In the genomic region with DNA sequence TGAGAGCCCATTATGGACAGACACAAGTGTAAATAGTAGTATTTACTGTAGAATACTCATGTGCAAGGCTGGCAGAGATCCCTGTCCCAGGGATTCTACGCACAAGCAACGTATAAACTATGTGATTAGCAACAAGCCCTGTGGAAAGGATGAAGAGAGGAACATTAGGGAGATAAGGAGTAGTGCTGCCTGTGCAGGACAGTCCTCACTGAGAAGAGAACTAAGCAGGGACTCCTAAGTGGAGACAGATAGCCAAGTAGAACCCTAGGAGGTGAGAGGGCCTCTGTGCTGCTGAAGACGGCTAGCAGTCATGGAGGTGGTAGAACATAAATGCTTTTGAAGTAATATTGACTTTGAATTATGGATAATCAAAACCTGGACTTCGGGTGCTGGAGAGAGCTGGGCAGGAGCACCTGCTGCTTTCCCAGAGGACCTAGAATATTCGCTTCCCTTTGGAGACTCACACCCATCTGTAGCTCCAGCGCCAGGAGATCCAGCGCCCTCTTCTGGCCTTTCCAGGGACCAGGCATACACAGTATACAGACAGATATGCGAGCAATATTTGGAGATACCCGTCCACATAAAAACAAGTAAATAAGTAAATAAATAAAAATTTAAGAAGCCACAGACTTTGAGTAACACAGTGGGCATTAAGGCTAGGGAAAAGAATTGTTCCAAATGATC, we compare ENCODE assay signal across 12 mouse cellular contexts. TPM values are rescaled to one million over a fixed set of nuclear protein-coding genes. Genes with fewer than 3 reads are reported as not detected.
DNase-seq lines count a peak whose midpoint lies in the region; ATAC-seq and TF ChIP-seq lines count a peak whose summit lies in the region.
"Had no signal": no experiment of that assay in that cellular context is flagged by ENCODE, and none has a peak within 500 bp of the region (broad histone marks: within the 10 kb centered on the region; RNA-seq: fewer than 3 reads in every experiment).

No protein-coding gene starts in this region.

- H3K79me2 ChIP-seq in liver, adult 2 months (ENCODE audit: control insufficient read depth, insufficient read depth, low read length), result no peaks in the 10 kb centered on the region; the same call in 1 of the 2 replicates

- no peak overlapping the region for H3K9ac ChIP-seq in forebrain, postnatal 0 days
- no peak overlapping the region for H3K9ac ChIP-seq in forebrain, embryonic 14.5 days (ENCODE audit: low read length)
- no peak overlapping the region for H3K9ac ChIP-seq in liver, adult 2 months (ENCODE audit: low read depth, low read length)
- no peak overlapping the region for H3K9ac ChIP-seq in liver, embryonic 11.5 days (ENCODE audit: low read depth, low read length)
- no peak overlapping the region for H3K9ac ChIP-seq in ES-E14 (ENCODE audit: insufficient read depth, low read depth, low read length, poor library complexity, severe bottlenecking)
- no peak overlapping the region for H3K9ac ChIP-seq in liver, postnatal 0 days (replicated peaks)
- no peak overlapping the region for H3K9ac ChIP-seq in forebrain, embryonic 12.5 days
- H3K9ac ChIP-seq: heart, embryonic 13.5 days; liver, embryonic 13.5 days had no signal

- H3K4me2 ChIP-seq in forebrain, postnatal 0 days (ENCODE audit: low read depth), result no peak overlapping the region
- H3K4me2 ChIP-seq in forebrain, embryonic 14.5 days (ENCODE audit: low read length), result no peak overlapping the region
- no peak overlapping the region for H3K4me2 ChIP-seq in liver, embryonic 11.5 days
- no peak overlapping the region for H3K4me2 ChIP-seq in liver, postnatal 0 days (ENCODE audit: low read depth, low read length)
- no peak overlapping the region for H3K4me2 ChIP-seq in forebrain, embryonic 12.5 days
- H3K4me2 ChIP-seq: heart, embryonic 13.5 days; liver, embryonic 13.5 days had no signal

- peaks cover 30% of the 10 kb centered on the region for H3K36me3 ChIP-seq in forebrain, postnatal 0 days (ENCODE audit: insufficient read depth)
- H3K36me3 ChIP-seq in forebrain, embryonic 14.5 days (ENCODE audit: control insufficient read depth, insufficient read depth, low read length), result peaks cover 33% of the 10 kb centered on the region
- H3K36me3 ChIP-seq in liver, adult 2 months (ENCODE audit: control insufficient read depth, insufficient read depth, low read length), result peaks cover 17% of the 10 kb centered on the region
- H3K36me3 ChIP-seq in liver, embryonic 11.5 days (ENCODE audit: control insufficient read depth, insufficient read depth, low read length), result no peaks in the 10 kb centered on the region
- no peaks in the 10 kb centered on the region for H3K36me3 ChIP-seq in ES-E14 (ENCODE audit: control insufficient read depth, insufficient read depth, low read length, poor library complexity, severe bottlenecking)
- peaks cover 16% of the 10 kb centered on the region for H3K36me3 ChIP-seq in liver, postnatal 0 days (replicated peaks; ENCODE audit: insufficient read depth, low read length)
- peaks cover 7% of the 10 kb centered on the region; the same call in 1 of the 2 replicates for H3K36me3 ChIP-seq in forebrain, embryonic 12.5 days (replicated peaks)

- WGBS in forebrain, postnatal 0 days, result 66% methylated on average over 9 of the region's 9 CpGs
- WGBS in forebrain, embryonic 14.5 days, result 66% methylated on average over 9 of the region's 9 CpGs
- WGBS in liver, adult 2 months, result 78% methylated on average over 9 of the region's 9 CpGs
- 66% methylated on average over 9 of the region's 9 CpGs for WGBS in liver, embryonic 11.5 days
- WGBS in liver, postnatal 0 days (ENCODE audit: insufficient replicate concordance), result 68% methylated on average over 9 of the region's 9 CpGs
- 66% methylated on average over 9 of the region's 9 CpGs for WGBS in forebrain, embryonic 12.5 days

- ATAC-seq in forebrain, postnatal 0 days, result peak; percentile 36; the same call in 1 of the 2 replicates
- ATAC-seq in forebrain, embryonic 14.5 days, result no peak
- no peak for ATAC-seq in liver, embryonic 11.5 days (replicated peaks; ENCODE audit: low FRiP score)
- ATAC-seq in liver, postnatal 0 days, result no peak
- no peak for ATAC-seq in forebrain, embryonic 12.5 days (ENCODE audit: low FRiP score)

- in situ Hi-C loops in ES-E14 (cut with MboI; ENCODE audit: low sequenced_read_pairs in 2 of 2, unreplicated experiment in 2 of 2), result no loop called here

- H3K27me3 ChIP-seq in forebrain, postnatal 0 days (ENCODE audit: insufficient read depth, low read length), result no peaks in the 10 kb centered on the region
- no peaks in the 10 kb centered on the region for H3K27me3 ChIP-seq in forebrain, embryonic 14.5 days (replicated peaks; ENCODE audit: control insufficient read depth, insufficient read depth, low read length)
- no peaks in the 10 kb centered on the region for H3K27me3 ChIP-seq in liver, adult 2 months (ENCODE audit: control insufficient read depth, insufficient read depth, low read length)
- no peaks in the 10 kb centered on the region for H3K27me3 ChIP-seq in liver, embryonic 11.5 days (replicated peaks; ENCODE audit: control insufficient read depth, insufficient read depth, low read length)
- no peaks in the 10 kb centered on the region for H3K27me3 ChIP-seq in liver, postnatal 0 days (ENCODE audit: insufficient read depth, low read length)
- H3K27me3 ChIP-seq in forebrain, embryonic 12.5 days, result no peaks in the 10 kb centered on the region
- H3K27me3 ChIP-seq: heart, embryonic 13.5 days; liver, embryonic 13.5 days had no signal

- no peak overlapping the region for H3K4me3 ChIP-seq in forebrain, postnatal 0 days (ENCODE audit: low read depth, low read length)
- no peak overlapping the region for H3K4me3 ChIP-seq in forebrain, embryonic 14.5 days (ENCODE audit: low read depth, low read length)
- H3K4me3 ChIP-seq in liver, adult 2 months (ENCODE audit: insufficient read depth, low read depth, low read length), result no peak overlapping the region
- no peak overlapping the region for H3K4me3 ChIP-seq in liver, embryonic 11.5 days (ENCODE audit: low read depth, low read length)
- no peak overlapping the region for H3K4me3 ChIP-seq in ES-E14 (ENCODE audit: insufficient read depth in 1 of 2, low read depth in 1 of 2, low read length in 2 of 2, poor library complexity in 1 of 2, severe bottlenecking in 1 of 2)
- no peak overlapping the region for H3K4me3 ChIP-seq in liver, postnatal 0 days (ENCODE audit: low read depth, low read length)
- H3K4me3 ChIP-seq in forebrain, embryonic 12.5 days (replicated peaks), result no peak overlapping the region
- H3K4me3 ChIP-seq: heart, embryonic 13.5 days; liver, embryonic 13.5 days had no signal

- no peak overlapping the region for H3K27ac ChIP-seq in forebrain, postnatal 0 days (ENCODE audit: low read depth, low read length)
- H3K27ac ChIP-seq in forebrain, embryonic 14.5 days (ENCODE audit: low read depth, low read length), result no peak overlapping the region
- H3K27ac ChIP-seq in liver, adult 2 months (replicated peaks; ENCODE audit: insufficient read depth, low read depth, low read length), result no peak overlapping the region
- H3K27ac ChIP-seq in liver, embryonic 11.5 days (ENCODE audit: low read depth, low read length), result no peak overlapping the region
- no peak overlapping the region for H3K27ac ChIP-seq in ES-E14 (ENCODE audit: insufficient read depth, low read depth, low read length, poor library complexity, severe bottlenecking)
- no peak overlapping the region for H3K27ac ChIP-seq in liver, postnatal 0 days (ENCODE audit: low read depth)
- H3K27ac ChIP-seq in forebrain, embryonic 12.5 days, result no peak overlapping the region
- H3K27ac ChIP-seq: heart, embryonic 13.5 days; liver, embryonic 13.5 days had no signal

- peak; percentile 49 for TF ChIP-seq CTCF in forebrain, postnatal 0 days (IDR thresholded peaks at IDR 0.05; ENCODE audit: low read depth)
- TF ChIP-seq CTCF in liver, adult 2 months (IDR thresholded peaks at IDR 0.05; ENCODE audit: low read depth, low read length), result peak; percentile 48
- TF ChIP-seq CTCF in liver, postnatal 0 days (IDR thresholded peaks at IDR 0.05; ENCODE audit: low read depth), result peak; percentile 40

- H3K4me1 ChIP-seq in forebrain, postnatal 0 days (ENCODE audit: insufficient read depth), result no peaks in the 10 kb centered on the region
- no peaks in the 10 kb centered on the region for H3K4me1 ChIP-seq in forebrain, embryonic 14.5 days (ENCODE audit: control insufficient read depth, insufficient read depth, low read length)
- peaks cover 4% of the 10 kb centered on the region for H3K4me1 ChIP-seq in liver, adult 2 months (ENCODE audit: control insufficient read depth, insufficient read depth, low read length)
- H3K4me1 ChIP-seq in liver, embryonic 11.5 days (replicated peaks; ENCODE audit: control insufficient read depth, insufficient read depth, low read length), result no peaks in the 10 kb centered on the region
- no peaks in the 10 kb centered on the region for H3K4me1 ChIP-seq in ES-E14 (ENCODE audit: control insufficient read depth in 2 of 2, insufficient read depth in 2 of 2, low read length in 2 of 2, poor library complexity in 1 of 2)
- H3K4me1 ChIP-seq in liver, postnatal 0 days (ENCODE audit: insufficient read depth), result no peaks in the 10 kb centered on the region
- no peaks in the 10 kb centered on the region for H3K4me1 ChIP-seq in forebrain, embryonic 12.5 days
- H3K4me1 ChIP-seq: liver, embryonic 13.5 days had no signal

- TF ChIP-seq EP300 in liver, postnatal 0 days (IDR thresholded peaks at IDR 0.05; ENCODE audit: low read depth), result no peak

- no peaks in the 10 kb centered on the region for H3K9me3 ChIP-seq in forebrain, postnatal 0 days (ENCODE audit: low read length)
- H3K9me3 ChIP-seq in forebrain, embryonic 14.5 days (replicated peaks; ENCODE audit: control insufficient read depth, low read length), result no peaks in the 10 kb centered on the region
- H3K9me3 ChIP-seq in liver, embryonic 11.5 days (ENCODE audit: control insufficient read depth, low read length), result no peaks in the 10 kb centered on the region
- no peaks in the 10 kb centered on the region for H3K9me3 ChIP-seq in ES-E14 (ENCODE audit: control insufficient read depth, insufficient read depth, low read depth, low read length)
- no peaks in the 10 kb centered on the region for H3K9me3 ChIP-seq in liver, postnatal 0 days (ENCODE audit: low read length)
- no peaks in the 10 kb centered on the region for H3K9me3 ChIP-seq in forebrain, embryonic 12.5 days
- H3K9me3 ChIP-seq: heart, embryonic 13.5 days; liver, embryonic 13.5 days had no signal

- no peak for DNase-seq in forebrain, postnatal 0 days
- no peak for DNase-seq in forebrain, embryonic 14.5 days (ENCODE audit: low spot score)
- DNase-seq in liver, adult 2 months (ENCODE audit: extremely low read depth, low read depth, low spot score), result no peak
- DNase-seq in liver, embryonic 11.5 days (ENCODE audit: low spot score), result no peak
- DNase-seq in ES-E14 (ENCODE audit: low read depth, low spot score), result peak; percentile 28
- DNase-seq in liver, postnatal 0 days, result no peak
- DNase-seq in embryo, embryonic 10 days (ENCODE audit: low spot score), result no peak
- DNase-seq: embryo, embryonic 11 days; liver, embryonic 13.5 days; right cerebral cortex, postnatal 25 days had no signal

- no peak for TF ChIP-seq POLR2A in liver, adult 2 months (IDR thresholded peaks at IDR 0.05; ENCODE audit: extremely low read depth, insufficient read depth, low read length)

RNA-seq across cellular contexts. Expression of gene Kidins220, which starts 50.3 kb away (rescaled TPM):
- 307 and 394 TPM in 2 replicates for total RNA-seq in forebrain, postnatal 0 days (2014; rRNA removed)
- 82.2 and 103 TPM in 2 replicates for polyA plus RNA-seq in forebrain, postnatal 0 days (2015; fragmentation: Nextera tagmentation; extraction: Ambion mirVana)
- polyA plus RNA-seq in forebrain, embryonic 14.5 days (2014; fragmentation: Nextera tagmentation; extraction: Ambion mirVana), result 131 and 163 TPM in 2 replicates
- total RNA-seq in liver, adult 2 months (2014; rRNA removed), result 26.6 and 30.3 TPM in 2 replicates
- 17.9 and 21.8 TPM in 2 replicates for polyA plus RNA-seq in liver, adult 2 months (2012; rRNA removed)
- polyA plus RNA-seq in liver, embryonic 11.5 days (2014; fragmentation: Nextera tagmentation; extraction: Ambion mirVana), result 22.8 and 23.7 TPM in 2 replicates
- 26.1 and 38.0 TPM in 2 replicates for total RNA-seq in ES-E14 (2012; rRNA removed)
- polyA plus RNA-seq in liver, postnatal 0 days (2015; fragmentation: Nextera tagmentation; extraction: Ambion mirVana), result 3.7 and 4.4 TPM in 2 replicates
- 80.0 and 88.1 TPM in 2 replicates for polyA plus RNA-seq in forebrain, embryonic 12.5 days (2016; fragmentation: Nextera tagmentation; extraction: Ambion mirVana)
